Mouse (Mus musculus): ENCODE data around the gene Trpm8. TPM values are rescaled to one million over a fixed set of nuclear protein-coding genes. Genes with fewer than 3 reads are reported as not detected.

Trpm8 gene
- polyA plus RNA-seq, 1 experiment from 2014 or later = not detected

DNA sequence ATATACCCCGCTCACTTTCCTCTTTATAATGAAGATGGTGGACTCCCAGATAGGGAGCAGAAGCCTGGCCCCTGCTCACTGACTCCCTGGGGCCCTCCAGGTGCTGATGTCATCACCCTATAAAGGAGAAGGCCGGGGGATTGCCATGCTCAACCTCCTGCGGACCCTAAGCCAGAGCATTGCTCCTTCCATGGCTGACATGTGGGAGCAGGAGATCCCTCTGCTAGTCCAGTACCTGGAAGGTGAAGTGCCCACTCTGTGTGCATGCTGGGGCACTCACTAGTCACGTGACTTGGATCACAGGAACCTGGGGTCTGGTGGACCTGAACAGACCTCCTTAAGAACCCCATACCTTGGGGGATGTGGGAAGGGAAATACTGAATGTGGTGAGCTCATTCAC, 36.9 kb upstream of the Trpm8 start:
- no peaks in the 10 kb centered on the region for H3K36me3 ChIP-seq (ENCODE audit: control insufficient read depth, insufficient read depth, low read length)
- DNase-seq (ENCODE audit: low spot score) (no peak), ATAC-seq (ENCODE audit: low FRiP score) (no peak)
- no peak overlapping the region for H3K4me3 ChIP-seq (ENCODE audit: low read depth, low read length)
- no peak overlapping the region for H3K9ac ChIP-seq (ENCODE audit: low read depth, low read length)
- H3K4me2 ChIP-seq (replicated peaks; ENCODE audit: low read depth, low read length) = no peak overlapping the region
- no peaks in the 10 kb centered on the region for H3K27me3 ChIP-seq (ENCODE audit: control insufficient read depth, insufficient read depth, low read length)
- WGBS = 76% methylated on average over 4 of the region's 4 CpGs
- peaks cover 87% of the 10 kb centered on the region for H3K9me3 ChIP-seq (ENCODE audit: control insufficient read depth, low read length)
- H3K27ac ChIP-seq (ENCODE audit: low read depth, low read length) = no peak overlapping the region
- no peaks in the 10 kb centered on the region for H3K4me1 ChIP-seq (replicated peaks; ENCODE audit: control insufficient read depth, insufficient read depth, low read length)

DNA sequence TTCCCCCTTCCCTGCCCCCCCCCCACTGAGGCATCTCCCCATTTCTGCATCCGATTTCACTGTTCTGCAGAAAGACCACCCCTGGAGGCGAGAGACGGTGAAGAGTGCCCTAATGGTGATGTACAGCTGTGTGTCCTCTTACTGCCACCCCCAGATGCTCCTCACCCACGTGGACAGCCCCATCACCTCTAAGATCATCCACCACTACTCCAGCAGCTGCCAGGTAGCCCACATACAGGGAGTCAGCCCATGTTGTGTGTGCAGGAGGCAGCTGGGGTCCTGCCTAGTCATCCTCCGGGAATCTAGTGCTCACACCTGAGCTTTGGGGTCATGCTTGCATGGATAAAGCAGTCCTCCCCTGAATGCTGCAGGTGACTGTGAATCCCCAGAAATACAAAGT, 33.6 kb upstream of the Trpm8 start:
- Histone ChIP-seq H3K27ac (ENCODE audit: low read depth, low read length) (no peak overlapping the region), H3K9me3 (ENCODE audit: control insufficient read depth, low read length) (peaks cover 90% of the 10 kb centered on the region), H3K4me1 (replicated peaks; ENCODE audit: control insufficient read depth, insufficient read depth, low read length) (no peaks in the 10 kb centered on the region), H3K27me3 (ENCODE audit: control insufficient read depth, insufficient read depth, low read length) (no peaks in the 10 kb centered on the region), H3K9ac (ENCODE audit: low read depth, low read length) (no peak overlapping the region), H3K4me3 (ENCODE audit: low read depth, low read length) (no peak overlapping the region), H3K36me3 (ENCODE audit: control insufficient read depth, insufficient read depth, low read length) (no peaks in the 10 kb centered on the region), H3K4me2 (replicated peaks; ENCODE audit: low read depth, low read length) (no peak overlapping the region)
- ATAC-seq (ENCODE audit: low FRiP score) (no peak), DNase-seq (ENCODE audit: low spot score) (no peak)
- 66% methylated on average over 5 of the region's 5 CpGs for WGBS

DNA sequence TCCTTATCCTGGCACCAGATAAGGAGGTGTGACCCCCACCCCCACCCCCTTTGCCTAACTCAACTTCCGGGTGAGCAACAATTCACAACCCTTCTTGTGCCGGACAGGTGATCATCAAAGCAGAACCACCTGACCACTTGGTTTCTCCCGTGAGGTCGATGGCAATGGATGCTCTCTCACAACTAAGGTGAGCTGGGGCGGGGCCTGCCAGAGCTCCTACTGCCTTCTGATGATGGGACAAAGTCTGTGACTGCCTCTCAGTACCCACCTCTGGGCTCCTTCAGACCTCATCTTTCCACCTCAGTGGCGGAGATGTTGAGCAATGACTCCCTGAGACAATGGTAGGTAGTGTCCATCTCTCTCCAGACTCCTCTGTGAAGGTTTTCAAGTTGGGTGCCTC, 31.6 kb upstream of the Trpm8 start:
- no peak for DNase-seq (ENCODE audit: low spot score)
- Histone ChIP-seq H3K4me3 (ENCODE audit: low read depth, low read length) (no peak overlapping the region), H3K9ac (ENCODE audit: low read depth, low read length) (no peak overlapping the region), H3K9me3 (ENCODE audit: control insufficient read depth, low read length) (peaks cover 90% of the 10 kb centered on the region), H3K4me1 (replicated peaks; ENCODE audit: control insufficient read depth, insufficient read depth, low read length) (no peaks in the 10 kb centered on the region), H3K27me3 (ENCODE audit: control insufficient read depth, insufficient read depth, low read length) (no peaks in the 10 kb centered on the region), H3K4me2 (replicated peaks; ENCODE audit: low read depth, low read length) (no peak overlapping the region), H3K27ac (ENCODE audit: low read depth, low read length) (no peak overlapping the region), H3K36me3 (ENCODE audit: control insufficient read depth, insufficient read depth, low read length) (no peaks in the 10 kb centered on the region)
- ATAC-seq (ENCODE audit: low FRiP score) = no peak
- WGBS = 80% methylated on average over 6 of the region's 6 CpGs

DNA sequence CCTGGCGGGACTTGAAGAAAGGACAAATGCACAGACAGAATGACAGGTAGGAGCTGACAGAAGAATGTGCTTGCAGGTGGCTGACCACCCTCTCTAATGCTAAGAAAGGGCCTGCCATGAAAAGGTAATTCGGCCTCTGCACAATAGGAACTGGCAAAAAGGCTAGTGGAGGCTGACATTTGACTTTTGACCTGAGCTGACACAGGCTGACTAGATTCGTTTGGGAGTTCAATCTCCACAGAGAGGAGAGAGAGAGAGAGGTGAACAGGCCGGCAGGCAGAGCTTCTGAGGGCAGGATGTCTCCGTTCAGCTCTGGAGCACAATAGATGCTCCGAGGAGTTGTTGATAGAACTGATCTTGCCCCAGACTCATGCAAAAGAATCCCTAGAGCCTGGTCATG, 31.1 kb upstream of the Trpm8 start:
- Histone ChIP-seq H3K36me3 (ENCODE audit: control insufficient read depth, insufficient read depth, low read length) (no peaks in the 10 kb centered on the region), H3K4me2 (replicated peaks; ENCODE audit: low read depth, low read length) (no peak overlapping the region), H3K27me3 (ENCODE audit: control insufficient read depth, insufficient read depth, low read length) (no peaks in the 10 kb centered on the region), H3K9me3 (ENCODE audit: control insufficient read depth, low read length) (peaks cover 90% of the 10 kb centered on the region), H3K27ac (ENCODE audit: low read depth, low read length) (no peak overlapping the region), H3K9ac (ENCODE audit: low read depth, low read length) (no peak overlapping the region), H3K4me1 (replicated peaks; ENCODE audit: control insufficient read depth, insufficient read depth, low read length) (no peaks in the 10 kb centered on the region), H3K4me3 (ENCODE audit: low read depth, low read length) (no peak overlapping the region)
- 48% methylated on average over 6 of the region's 6 CpGs for WGBS
- DNase-seq (ENCODE audit: low spot score) (no peak), ATAC-seq (ENCODE audit: low FRiP score) (no peak)

DNA sequence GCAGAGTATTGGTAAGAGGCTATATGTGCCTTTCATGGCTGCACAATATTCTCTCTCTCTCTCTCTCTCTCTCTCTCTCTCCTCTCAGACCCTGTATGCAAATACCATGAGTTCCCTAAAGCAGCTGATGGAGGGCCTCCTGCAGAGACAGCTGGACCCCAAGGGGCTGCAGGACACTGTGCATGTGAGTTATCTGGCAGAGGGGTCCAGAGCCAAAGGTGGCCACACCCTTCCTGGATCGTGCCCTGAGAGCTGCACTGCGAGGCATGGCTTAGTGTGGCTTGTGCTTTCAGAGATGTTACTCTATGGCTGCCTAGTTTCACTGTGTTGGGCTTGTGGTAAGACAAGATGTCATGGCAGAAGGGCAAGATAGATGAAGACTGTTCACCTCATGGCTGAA, 29.8 kb upstream of the Trpm8 start:
- Histone ChIP-seq H3K9ac (ENCODE audit: low read depth, low read length) (no peak overlapping the region), H3K36me3 (ENCODE audit: control insufficient read depth, insufficient read depth, low read length) (no peaks in the 10 kb centered on the region), H3K27me3 (ENCODE audit: control insufficient read depth, insufficient read depth, low read length) (no peaks in the 10 kb centered on the region), H3K27ac (ENCODE audit: low read depth, low read length) (no peak overlapping the region), H3K4me2 (replicated peaks; ENCODE audit: low read depth, low read length) (no peak overlapping the region), H3K4me1 (replicated peaks; ENCODE audit: control insufficient read depth, insufficient read depth, low read length) (no peaks in the 10 kb centered on the region), H3K9me3 (ENCODE audit: control insufficient read depth, low read length) (peaks cover 92% of the 10 kb centered on the region), H3K4me3 (ENCODE audit: low read depth, low read length) (no peak overlapping the region)
- WGBS = 58% methylated on average over 2 of the region's 2 CpGs
- no peak for ATAC-seq (ENCODE audit: low FRiP score)
- DNase-seq (ENCODE audit: low spot score) = no peak

DNA sequence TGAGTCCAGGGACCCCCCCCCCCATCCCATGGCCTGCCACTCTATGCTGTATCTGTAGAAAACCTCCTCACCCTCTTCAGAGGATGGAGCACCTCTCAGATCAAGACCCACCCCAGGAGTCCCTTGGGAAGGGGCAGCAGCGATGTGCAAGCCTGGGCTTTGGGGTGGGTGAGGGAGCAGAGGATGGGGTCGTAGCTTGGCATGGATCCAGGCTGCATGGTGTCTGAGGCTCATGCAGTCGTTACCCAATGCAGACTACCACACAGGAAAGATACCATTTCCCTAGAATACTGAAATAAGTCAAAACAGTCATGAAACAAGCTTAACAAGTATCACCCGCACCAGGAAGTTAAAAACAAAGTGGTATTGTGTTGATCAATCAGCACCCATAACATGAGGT, 28.8 kb upstream of the Trpm8 start:
- Histone ChIP-seq H3K27me3 (ENCODE audit: control insufficient read depth, insufficient read depth, low read length) (no peaks in the 10 kb centered on the region), H3K9me3 (ENCODE audit: control insufficient read depth, low read length) (peaks cover 93% of the 10 kb centered on the region), H3K4me2 (replicated peaks; ENCODE audit: low read depth, low read length) (no peak overlapping the region), H3K27ac (ENCODE audit: low read depth, low read length) (no peak overlapping the region), H3K36me3 (ENCODE audit: control insufficient read depth, insufficient read depth, low read length) (no peaks in the 10 kb centered on the region), H3K4me3 (ENCODE audit: low read depth, low read length) (no peak overlapping the region), H3K9ac (ENCODE audit: low read depth, low read length) (no peak overlapping the region), H3K4me1 (replicated peaks; ENCODE audit: control insufficient read depth, insufficient read depth, low read length) (no peaks in the 10 kb centered on the region)
- DNase-seq (ENCODE audit: low spot score) = no peak
- WGBS = 74% methylated on average over 4 of the region's 4 CpGs
- no peak for ATAC-seq (ENCODE audit: low FRiP score)

DNA sequence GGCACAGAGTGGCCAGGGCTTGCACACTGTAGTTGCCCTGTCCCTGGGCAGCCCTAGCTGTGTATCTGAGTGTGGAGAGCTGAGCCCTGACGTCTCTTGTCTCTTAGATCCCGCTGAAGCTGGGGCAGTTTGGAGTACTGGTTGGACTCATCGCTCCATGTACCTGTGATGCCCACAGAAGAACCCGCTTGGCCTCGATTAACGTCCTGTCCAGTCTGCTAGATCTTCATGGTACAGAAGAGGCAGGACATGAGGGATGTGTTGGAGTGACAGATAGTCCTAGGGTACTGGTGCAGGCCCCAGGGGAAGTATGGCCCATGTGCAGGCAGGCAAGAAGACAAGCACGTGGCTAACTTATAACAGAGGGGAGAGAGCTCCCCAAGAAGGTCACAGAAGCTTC, 27.9 kb upstream of the Trpm8 start:
- no peak overlapping the region for H3K4me2 ChIP-seq (replicated peaks; ENCODE audit: low read depth, low read length)
- H3K4me1 ChIP-seq (replicated peaks; ENCODE audit: control insufficient read depth, insufficient read depth, low read length) = no peaks in the 10 kb centered on the region
- 82% methylated on average over 7 of the region's 7 CpGs for WGBS
- peaks cover 93% of the 10 kb centered on the region for H3K9me3 ChIP-seq (ENCODE audit: control insufficient read depth, low read length)
- ATAC-seq (ENCODE audit: low FRiP score) (no peak), DNase-seq (ENCODE audit: low spot score) (no peak)
- no peak overlapping the region for H3K4me3 ChIP-seq (ENCODE audit: low read depth, low read length)
- H3K36me3 ChIP-seq (ENCODE audit: control insufficient read depth, insufficient read depth, low read length) = no peaks in the 10 kb centered on the region
- no peaks in the 10 kb centered on the region for H3K27me3 ChIP-seq (ENCODE audit: control insufficient read depth, insufficient read depth, low read length)
- no peak overlapping the region for H3K27ac ChIP-seq (ENCODE audit: low read depth, low read length)
- H3K9ac ChIP-seq (ENCODE audit: low read depth, low read length) = no peak overlapping the region

DNA sequence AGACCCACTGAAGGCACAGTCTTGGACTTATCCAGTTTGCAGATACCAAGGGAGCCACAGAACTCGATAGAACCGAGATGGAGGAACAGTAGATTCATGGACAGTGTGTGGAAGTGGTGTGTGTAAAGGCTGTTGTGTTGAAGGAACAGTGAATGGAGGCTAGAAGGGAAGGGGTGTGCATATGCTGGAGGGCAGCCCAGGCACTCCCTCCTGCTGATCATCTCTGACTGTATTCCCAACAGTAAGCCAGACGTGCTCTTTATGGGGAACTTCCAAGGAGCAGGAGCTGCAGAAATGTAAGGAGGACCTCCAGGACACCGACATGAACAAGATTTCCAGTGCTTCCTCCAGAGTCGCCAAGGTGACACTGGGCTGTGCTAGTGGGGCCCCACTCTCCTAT, 27.4 kb upstream of the Trpm8 start:
- no peaks in the 10 kb centered on the region for H3K27me3 ChIP-seq (ENCODE audit: control insufficient read depth, insufficient read depth, low read length)
- no peak for ATAC-seq (ENCODE audit: low FRiP score)
- no peak overlapping the region for H3K27ac ChIP-seq (ENCODE audit: low read depth, low read length)

DNA sequence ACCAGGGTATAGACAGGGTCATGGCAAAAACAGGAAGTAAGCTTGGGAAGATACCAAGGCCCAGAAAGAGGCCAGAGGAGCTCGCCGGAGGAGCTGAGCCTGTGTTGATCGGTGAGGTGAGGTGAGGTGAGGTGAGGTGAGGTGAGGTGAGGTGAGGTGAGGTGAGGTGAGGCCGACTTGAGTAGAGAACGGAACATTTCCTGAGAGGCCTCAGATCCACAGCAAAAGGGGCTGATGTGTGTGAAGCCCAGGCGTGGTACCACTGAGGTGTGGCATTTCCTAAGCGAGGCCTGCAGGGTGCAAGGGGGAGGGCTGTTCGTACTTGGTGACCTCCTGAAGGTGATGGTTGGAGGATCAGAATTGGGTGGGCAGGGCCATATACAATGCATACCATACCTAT, 24.4 kb upstream of the Trpm8 start:
- DNase-seq (ENCODE audit: low spot score) (no peak), ATAC-seq (ENCODE audit: low FRiP score) (no peak)
- Histone ChIP-seq H3K36me3 (ENCODE audit: control insufficient read depth, insufficient read depth, low read length) (peaks cover 6% of the 10 kb centered on the region; the same call in 1 of the 2 replicates), H3K27ac (ENCODE audit: low read depth, low read length) (no peak overlapping the region), H3K9ac (ENCODE audit: low read depth, low read length) (no peak overlapping the region), H3K4me3 (ENCODE audit: low read depth, low read length) (no peak overlapping the region), H3K9me3 (ENCODE audit: control insufficient read depth, low read length) (peaks cover 93% of the 10 kb centered on the region), H3K4me1 (replicated peaks; ENCODE audit: control insufficient read depth, insufficient read depth, low read length) (no peaks in the 10 kb centered on the region), H3K27me3 (ENCODE audit: control insufficient read depth, insufficient read depth, low read length) (no peaks in the 10 kb centered on the region), H3K4me2 (replicated peaks; ENCODE audit: low read depth, low read length) (no peak overlapping the region)
- WGBS = 78% methylated on average over 8 of the region's 8 CpGs

More for the DNA sequence above, 27.4 kb upstream of the Trpm8 start:
- Histone ChIP-seq H3K9me3 (ENCODE audit: control insufficient read depth, low read length) (peaks cover 93% of the 10 kb centered on the region), H3K4me3 (ENCODE audit: low read depth, low read length) (no peak overlapping the region), H3K4me1 (replicated peaks; ENCODE audit: control insufficient read depth, insufficient read depth, low read length) (no peaks in the 10 kb centered on the region), H3K4me2 (replicated peaks; ENCODE audit: low read depth, low read length) (no peak overlapping the region), H3K9ac (ENCODE audit: low read depth, low read length) (no peak overlapping the region), H3K36me3 (ENCODE audit: control insufficient read depth, insufficient read depth, low read length) (no peaks in the 10 kb centered on the region)
- no peak for DNase-seq (ENCODE audit: low spot score)
- WGBS = 80% methylated on average over 5 of the region's 5 CpGs
